Mouse (Mus musculus) E14TG2a.4 (cell line): ENCODE data around the gene Elmo1.

ENCODE experiments used
- CTCF ChIP-seq: conservative IDR thresholded peaks from 2 replicates; pipeline ENCODE4 v1.5.1; 2014; ENCODE audit warnings: low read length
- NANOG ChIP-seq: IDR thresholded peaks from 2 replicates; pipeline ENCODE4 v1.6.1; 2014; ENCODE audit warnings: borderline replicate concordance, low read length, mixed read lengths
- POU5F1 ChIP-seq: IDR thresholded peaks from 2 replicates; pipeline ENCODE4 v1.6.1; 2014; ENCODE audit warnings: low read length, borderline replicate concordance

- TF ChIP-seq CTCF (no peak), POU5F1 (no peak), NANOG (no peak)
These were observed 229.8 kb downstream of the Elmo1 start for GRCm38 (mm10) chr13:20320232-20320631.
